In genomic region chr4:109147278-109148038, GRCm38 (mm10) we compare ENCODE assay signal across 9 mouse cellular contexts. TPM values are rescaled to one million over a fixed set of nuclear protein-coding genes. Genes with fewer than 3 reads are reported as not detected.
DNase-seq lines count a peak whose midpoint lies in the region; ATAC-seq and TF ChIP-seq lines count a peak whose summit lies in the region.
"Had no signal": no experiment of that assay in that cellular context is flagged by ENCODE, and none has a peak within 500 bp of the region (broad histone marks: within the 10 kb centered on the region; RNA-seq: fewer than 3 reads in every experiment).

No protein-coding gene starts in this region.

- TF ChIP-seq CTCF in lung, postnatal 0 days (IDR thresholded peaks at IDR 0.05), result peak; percentile 88

- H3K27ac ChIP-seq in heart, embryonic 16.5 days (ENCODE audit: low read length), result peak overlapping the region; percentile 94
- peak overlapping the region; percentile 92 for H3K27ac ChIP-seq in kidney, embryonic 16.5 days (ENCODE audit: low read length)
- H3K27ac ChIP-seq in lung, postnatal 0 days (ENCODE audit: low read length), result peak overlapping the region; percentile 80
- H3K27ac ChIP-seq: liver, embryonic 15.5 days had no signal

- H3K9me3 ChIP-seq in heart, embryonic 16.5 days (replicated peaks; ENCODE audit: control insufficient read depth, low read length), result no peaks in the 10 kb centered on the region
- H3K9me3 ChIP-seq in kidney, embryonic 16.5 days (ENCODE audit: low read length), result no peaks in the 10 kb centered on the region
- H3K9me3 ChIP-seq in lung, postnatal 0 days (ENCODE audit: low read length), result no peaks in the 10 kb centered on the region
- H3K9me3 ChIP-seq: liver, embryonic 15.5 days had no signal

- H3K9ac ChIP-seq in heart, embryonic 16.5 days (ENCODE audit: low read length), result peak overlapping the region; percentile 41
- H3K9ac ChIP-seq in kidney, embryonic 16.5 days (replicated peaks; ENCODE audit: low read length), result 0 out of 2 replicates have a peak overlapping the region, but pooled peaks have one; percentile 16
- H3K9ac ChIP-seq in lung, postnatal 0 days (replicated peaks; ENCODE audit: low read depth), result no peak overlapping the region
- H3K9ac ChIP-seq: liver, embryonic 15.5 days had no signal

- peak; percentile 61 for ATAC-seq in heart, embryonic 16.5 days (replicated peaks; ENCODE audit: extremely low read depth, insufficient read depth, low FRiP score)
- peak; percentile 53; the same call in 1 of the 2 replicates for ATAC-seq in kidney, embryonic 16.5 days (ENCODE audit: low FRiP score, low TSS enrichment)
- peak; percentile 81 for ATAC-seq in lung, postnatal 0 days

- peak; percentile 92 for TF ChIP-seq EP300 in lung, postnatal 0 days (IDR thresholded peaks at IDR 0.05)

- DNase-seq in ES-CJ7 (ENCODE audit: low read depth, low spot score), result peak; percentile 62
- DNase-seq in adrenal gland, adult 2 months, result peak; percentile 54
- DNase-seq in embryo, embryonic 9.5 days (ENCODE audit: extremely low spot score), result peak; percentile 44
- DNase-seq in lung, postnatal 0 days (ENCODE audit: low spot score), result peak; percentile 87
- peak; percentile 50 for DNase-seq in ovary, postnatal 14 days (ENCODE audit: low spot score)
- DNase-seq in urinary bladder, adult 2 months (ENCODE audit: low spot score), result no peak

- H3K36me3 ChIP-seq in heart, embryonic 16.5 days (ENCODE audit: control insufficient read depth, insufficient read depth), result no peaks in the 10 kb centered on the region
- 0 out of 2 replicates have a peak, but pooled peaks cover 2% of the 10 kb centered on the region for H3K36me3 ChIP-seq in kidney, embryonic 16.5 days (ENCODE audit: insufficient read depth, low read length)
- peaks cover 2% of the 10 kb centered on the region; the same call in 1 of the 2 replicates for H3K36me3 ChIP-seq in lung, postnatal 0 days (ENCODE audit: insufficient read depth, low read length)

- 32% methylated on average over 11 of the region's 11 CpGs for WGBS in heart, embryonic 16.5 days
- WGBS in kidney, embryonic 16.5 days, result 42% methylated on average over 11 of the region's 11 CpGs
- 29% methylated on average over 11 of the region's 11 CpGs for WGBS in lung, postnatal 0 days

- H3K27me3 ChIP-seq in heart, embryonic 16.5 days (ENCODE audit: control insufficient read depth, insufficient read depth, low read length), result no peaks in the 10 kb centered on the region
- H3K27me3 ChIP-seq in kidney, embryonic 16.5 days (ENCODE audit: insufficient read depth, low read length), result no peaks in the 10 kb centered on the region
- H3K27me3 ChIP-seq in lung, postnatal 0 days (replicated peaks; ENCODE audit: insufficient read depth, low read length), result no peaks in the 10 kb centered on the region
- H3K27me3 ChIP-seq: liver, embryonic 15.5 days had no signal

- H3K4me3 ChIP-seq in heart, embryonic 16.5 days (ENCODE audit: low read length), result peak overlapping the region; percentile 42
- no peak overlapping the region for H3K4me3 ChIP-seq in kidney, embryonic 16.5 days (ENCODE audit: low read length)
- peak overlapping the region; percentile 12; the same call in 1 of the 2 replicates for H3K4me3 ChIP-seq in lung, postnatal 0 days (ENCODE audit: low read depth, low read length)
- H3K4me3 ChIP-seq: liver, embryonic 15.5 days had no signal

- peaks cover 21% of the 10 kb centered on the region for H3K4me1 ChIP-seq in heart, embryonic 16.5 days (ENCODE audit: control insufficient read depth, insufficient read depth, low read length)
- peaks cover 10% of the 10 kb centered on the region; the same call in 1 of the 2 replicates for H3K4me1 ChIP-seq in kidney, embryonic 16.5 days (ENCODE audit: insufficient read depth, low read length)
- H3K4me1 ChIP-seq in lung, postnatal 0 days (ENCODE audit: insufficient read depth, low read depth, low read length), result peaks cover 15% of the 10 kb centered on the region; the same call in 1 of the 2 replicates

- H3K4me2 ChIP-seq in heart, embryonic 16.5 days (ENCODE audit: low read depth, low read length), result peak overlapping the region; percentile 75
- peak overlapping the region; percentile 23 for H3K4me2 ChIP-seq in kidney, embryonic 16.5 days (replicated peaks; ENCODE audit: low read depth, low read length)
- peak overlapping the region; percentile 46 for H3K4me2 ChIP-seq in lung, postnatal 0 days (replicated peaks; ENCODE audit: low read depth, low read length)
- H3K4me2 ChIP-seq: liver, embryonic 15.5 days had no signal

RNA-seq across cellular contexts. Expression of gene Osbpl9, which starts 54.6 kb away (rescaled TPM):
- 100 to 1,000 TPM; 112 to 168 TPM for total RNA-seq in adrenal gland, adult 2 months (2021)
- polyA plus RNA-seq in adrenal gland, adult 2 months (2012; rRNA removed), result 63.2 and 68.5 TPM in 2 replicates
- polyA plus RNA-seq in heart, embryonic 16.5 days (2015; fragmentation: Nextera tagmentation; extraction: Ambion mirVana), result 52.8 and 57.2 TPM in 2 replicates
- polyA plus RNA-seq in kidney, embryonic 16.5 days (2015; fragmentation: Nextera tagmentation; extraction: Ambion mirVana), result 75.7 and 77.6 TPM in 2 replicates
- polyA plus RNA-seq in lung, postnatal 0 days (2015; fragmentation: Nextera tagmentation; extraction: Ambion mirVana), result 98.5 and 115 TPM in 2 replicates
- 95.4 and 97.5 TPM in 2 replicates for polyA plus RNA-seq in urinary bladder, adult 2 months (2012; rRNA removed)

Comparison
In these comparisons a context has a peak if more than half of its experiments do, and no peak if none do; other contexts are left out.
1. H3K4me2 ChIP-seq: peak in every context shown above with its lines; median percentile 75 in heart, embryonic 16.5 days; 46 in lung, postnatal 0 days; 23 in kidney, embryonic 16.5 days.